Mouse (Mus musculus) adrenal gland, postnatal 4 days (tissue): ENCODE results near the gene Cytl1. TPM values are rescaled to one million over a fixed set of nuclear protein-coding genes. Genes with fewer than 3 reads are reported as not detected.

ENCODE experiments used
- DNase-seq, 2 experiments: peaks; one replicate each; pipeline ENCODE4 v3.0.0; 2021 to 2022; ENCODE audit warnings: low spot score in 2 of 2, mixed read lengths in 2 of 2
- total RNA-seq, 2 experiments: library from RNA; stranded (reverse); gene quantifications; 2 replicates each; pipeline ENCODE4 v1.2.3; 2021

The Cytl1 gene
- total RNA-seq, 2 experiments from 2014 or later: 0.87 to 1.1 TPM

- no peak for DNase-seq
Observed at GRCm38 (mm10) chr5:37767231-37767630, 31.9 kb downstream of the Cytl1 start.

- DNase-seq: no peak
Observed at GRCm38 (mm10) chr5:37769031-37769430, 33.7 kb downstream of the Cytl1 start.

GRCm38 (mm10) chr5:37770870-37771269 is 35.6 kb downstream of the Cytl1 start:
- DNase-seq: no peak

GRCm38 (mm10) chr5:37774011-37774410 is 38.7 kb downstream of the Cytl1 start:
- no peak for DNase-seq

- DNase-seq: no peak
Observed at GRCm38 (mm10) chr5:37775681-37776080, 40.4 kb downstream of the Cytl1 start.

GRCm38 (mm10) chr5:37783306-37783705 is 48.0 kb downstream of the Cytl1 start:
- DNase-seq: no peak

GRCm38 (mm10) chr5:37784847-37785391 is 49.6 kb downstream of the Cytl1 start:
- DNase-seq: no peak

Other genes with a start within 250 kb of the Cytl1 start
- 1 to 10 TPM; 1.7 to 5.0 TPM for gene Stk32b, start 18.3 kb upstream of the Cytl1 start, total RNA-seq
- gene Msx1, start 89.1 kb downstream of the Cytl1 start, total RNA-seq: 1 to 10 TPM; 1.8 TPM